Mouse (Mus musculus): ENCODE results near the gene Nkrf. TPM values are rescaled to one million over a fixed set of nuclear protein-coding genes. Genes with fewer than 3 reads are reported as not detected.

The Nkrf gene
- 2.6 and 2.7 TPM in 2 replicates for polyA plus RNA-seq (2014; fragmentation: Nextera tagmentation; extraction: Ambion mirVana)

GRCm38 (mm10) chrX:36902321-36903114 lies at the start of gene Nkrf:
TSS of gene Nkrf (minus strand) at chrX:36902899.
- no peaks in the 10 kb centered on the region for H3K9me3 ChIP-seq (ENCODE audit: control insufficient read depth, low read length)
- peak; percentile 16 for DNase-seq (ENCODE audit: low spot score)
- peak within 1 kb of the TSS; percentile 73 for H3K9ac ChIP-seq (ENCODE audit: low read depth, low read length)
- 22% methylated on average over 23 of the region's 47 CpGs for WGBS
- peak; percentile 75 for ATAC-seq (ENCODE audit: low read depth)
- H3K36me3 ChIP-seq (ENCODE audit: control insufficient read depth, insufficient read depth, low read length), result no peaks in the 10 kb centered on the region
- peak within 1 kb of the TSS; percentile 67 for H3K4me2 ChIP-seq (ENCODE audit: low read depth, low read length)
- no peaks in the 10 kb centered on the region for H3K27me3 ChIP-seq (replicated peaks; ENCODE audit: control insufficient read depth, insufficient read depth, low read length)
- H3K4me3 ChIP-seq (ENCODE audit: low read depth, low read length), result peak within 1 kb of the TSS; percentile 51
- no peaks in the 10 kb centered on the region for H3K4me1 ChIP-seq (ENCODE audit: control insufficient read depth, insufficient read depth, low read length)
- peak within 1 kb of the TSS; percentile 70 for H3K27ac ChIP-seq (replicated peaks; ENCODE audit: low read depth, low read length)

DNA sequence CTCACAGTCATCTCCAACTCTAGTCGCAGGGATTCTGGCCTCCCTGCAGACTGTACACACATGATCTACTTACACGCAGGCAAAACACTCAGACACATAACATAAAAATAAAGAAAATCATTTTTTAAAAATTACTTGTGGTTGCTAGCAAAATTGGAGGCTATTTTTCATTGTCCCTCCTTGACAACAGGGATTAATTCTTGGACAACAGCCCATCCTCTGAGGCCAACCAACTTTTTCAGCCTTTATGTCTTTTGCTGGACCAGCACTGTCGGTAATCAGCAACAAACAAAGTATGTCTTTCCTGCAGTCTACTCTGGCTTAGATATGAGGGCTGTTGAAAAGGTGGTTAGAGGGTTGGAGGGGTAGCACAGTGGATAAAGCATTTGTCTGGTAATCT lies 38.4 kb upstream of the Nkrf start:
- no peaks in the 10 kb centered on the region for H3K4me1 ChIP-seq (ENCODE audit: control insufficient read depth, insufficient read depth, low read length)
- H3K9me3 ChIP-seq (ENCODE audit: control insufficient read depth, low read length), result no peaks in the 10 kb centered on the region
- H3K4me3 ChIP-seq (ENCODE audit: low read depth, low read length), result no peak overlapping the region
- H3K27me3 ChIP-seq (replicated peaks; ENCODE audit: control insufficient read depth, insufficient read depth, low read length), result no peaks in the 10 kb centered on the region
- peaks cover 8% of the 10 kb centered on the region; the same call in 1 of the 2 replicates for H3K36me3 ChIP-seq (ENCODE audit: control insufficient read depth, insufficient read depth, low read length)
- H3K4me2 ChIP-seq (ENCODE audit: low read depth, low read length), result no peak overlapping the region
- no peak overlapping the region for H3K9ac ChIP-seq (ENCODE audit: low read depth, low read length)
- ATAC-seq (ENCODE audit: low read depth) (no peak), DNase-seq (ENCODE audit: low spot score) (no peak)
- no peak overlapping the region for H3K27ac ChIP-seq (replicated peaks; ENCODE audit: low read depth, low read length)
- WGBS, result 66% methylated on average over 3 of the region's 3 CpGs

DNA sequence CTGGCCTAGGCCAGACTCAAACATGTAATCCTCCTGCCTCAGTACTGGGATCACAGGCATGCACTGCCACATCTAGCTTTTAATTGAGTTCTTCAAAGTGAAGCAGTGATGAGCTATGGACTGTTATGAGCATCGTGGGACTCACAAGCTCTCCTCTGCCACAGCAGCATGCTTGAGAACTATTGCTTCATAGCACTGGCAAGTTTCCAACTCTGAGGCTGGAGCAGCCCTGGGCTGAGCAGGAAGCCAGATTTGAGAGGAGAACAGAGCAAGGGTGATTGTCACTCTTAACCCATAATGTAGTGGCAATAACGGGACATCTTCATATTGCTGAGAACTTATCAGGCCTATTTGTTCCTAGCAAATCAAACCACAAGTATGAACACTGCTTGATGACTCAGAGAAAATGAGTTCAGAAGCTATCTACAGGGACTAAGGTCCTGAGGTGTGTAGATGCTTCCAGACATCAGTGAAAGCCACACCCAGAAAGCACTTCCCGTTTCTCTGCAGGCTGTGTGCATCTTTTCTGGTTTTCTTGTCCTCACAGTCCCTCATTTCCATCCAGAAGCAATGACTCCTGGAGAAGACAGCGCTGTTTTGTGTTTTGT lies 37.2 kb upstream of the Nkrf start:
- peaks cover 8% of the 10 kb centered on the region; the same call in 1 of the 2 replicates for H3K36me3 ChIP-seq (ENCODE audit: control insufficient read depth, insufficient read depth, low read length)

DNA sequence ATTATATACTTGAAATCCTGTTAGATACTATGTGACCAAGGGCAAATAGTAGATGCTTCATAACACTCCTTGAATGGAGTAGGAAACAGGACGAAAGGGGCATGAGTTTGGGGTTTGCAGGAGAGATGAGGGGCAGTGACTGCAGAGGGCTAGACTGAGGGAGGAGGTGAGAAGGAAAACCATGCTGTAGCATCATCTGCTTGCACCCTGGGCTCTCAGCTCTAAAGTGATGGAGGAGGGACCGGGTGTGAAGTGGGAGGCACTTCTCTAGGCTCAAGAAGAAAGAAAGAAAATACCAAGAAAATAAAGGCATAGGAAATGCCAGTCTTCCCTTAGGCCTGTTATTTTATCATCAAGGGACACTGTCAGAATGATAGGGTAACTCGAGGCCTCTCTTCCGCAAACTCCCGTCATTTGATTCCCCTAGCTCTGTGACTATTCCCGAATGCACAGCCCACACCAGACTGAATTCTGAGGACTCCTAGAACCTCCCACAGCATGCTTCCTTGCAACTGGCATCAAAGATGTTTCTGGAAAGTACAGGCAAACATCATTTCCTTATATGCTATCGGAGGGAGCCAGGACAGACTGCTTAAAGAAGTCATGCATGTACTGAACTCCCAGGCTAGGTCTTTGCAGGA lies 32.7 kb upstream of the Nkrf start:
- no peak overlapping the region for H3K4me2 ChIP-seq (ENCODE audit: low read depth, low read length)
- H3K27me3 ChIP-seq (replicated peaks; ENCODE audit: control insufficient read depth, insufficient read depth, low read length), result no peaks in the 10 kb centered on the region
- 59% methylated on average over 7 of the region's 7 CpGs for WGBS
- no peaks in the 10 kb centered on the region for H3K4me1 ChIP-seq (ENCODE audit: control insufficient read depth, insufficient read depth, low read length)
- no peak overlapping the region for H3K9ac ChIP-seq (ENCODE audit: low read depth, low read length)
- H3K27ac ChIP-seq (replicated peaks; ENCODE audit: low read depth, low read length), result no peak overlapping the region
- ATAC-seq (ENCODE audit: low read depth), result no peak
- no peak overlapping the region for H3K4me3 ChIP-seq (ENCODE audit: low read depth, low read length)
- DNase-seq (ENCODE audit: low spot score), result no peak
- no peaks in the 10 kb centered on the region for H3K9me3 ChIP-seq (ENCODE audit: control insufficient read depth, low read length)
- H3K36me3 ChIP-seq (ENCODE audit: control insufficient read depth, insufficient read depth, low read length), result no peaks in the 10 kb centered on the region

More for the DNA sequence above, 37.2 kb upstream of the Nkrf start:
- no peak for ATAC-seq (ENCODE audit: low read depth)
- Histone ChIP-seq H3K9me3 (ENCODE audit: control insufficient read depth, low read length) (no peaks in the 10 kb centered on the region), H3K9ac (ENCODE audit: low read depth, low read length) (no peak overlapping the region), H3K4me3 (ENCODE audit: low read depth, low read length) (no peak overlapping the region), H3K4me1 (ENCODE audit: control insufficient read depth, insufficient read depth, low read length) (no peaks in the 10 kb centered on the region), H3K27ac (replicated peaks; ENCODE audit: low read depth, low read length) (no peak overlapping the region), H3K4me2 (ENCODE audit: low read depth, low read length) (no peak overlapping the region), H3K27me3 (replicated peaks; ENCODE audit: control insufficient read depth, insufficient read depth, low read length) (no peaks in the 10 kb centered on the region)
- DNase-seq (ENCODE audit: low spot score), result peak; percentile 61
- WGBS, result 76% methylated on average over 4 of the region's 4 CpGs

DNA sequence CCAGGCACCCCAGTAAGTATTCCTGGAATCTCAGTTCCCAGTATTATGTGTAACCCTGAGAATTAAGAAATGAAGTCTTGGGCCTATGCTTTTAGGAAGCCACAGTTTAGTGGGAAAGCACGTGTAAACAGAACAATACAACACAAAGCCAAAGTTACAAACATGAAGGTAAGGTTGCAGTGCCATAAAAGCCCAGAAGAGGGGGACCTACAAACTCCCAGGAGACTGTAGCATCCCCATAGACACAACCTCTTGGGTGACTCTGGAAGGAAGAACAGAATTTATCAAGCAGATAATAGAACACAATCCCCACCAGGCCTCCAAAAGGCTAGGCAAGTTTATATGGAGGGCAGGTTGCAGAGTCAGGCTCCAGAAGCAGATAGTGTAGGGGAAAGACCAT lies 27.9 kb upstream of the Nkrf start:
- no peaks in the 10 kb centered on the region for H3K36me3 ChIP-seq (ENCODE audit: control insufficient read depth, insufficient read depth, low read length)
- no peaks in the 10 kb centered on the region for H3K4me1 ChIP-seq (ENCODE audit: control insufficient read depth, insufficient read depth, low read length)
- H3K9ac ChIP-seq (ENCODE audit: low read depth, low read length), result no peak overlapping the region
- no peaks in the 10 kb centered on the region for H3K9me3 ChIP-seq (ENCODE audit: control insufficient read depth, low read length)
- 43% methylated on average over 1 of the region's 1 CpGs for WGBS
- DNase-seq (ENCODE audit: low spot score) (no peak), ATAC-seq (ENCODE audit: low read depth) (no peak)
- no peaks in the 10 kb centered on the region for H3K27me3 ChIP-seq (replicated peaks; ENCODE audit: control insufficient read depth, insufficient read depth, low read length)
- no peak overlapping the region for H3K27ac ChIP-seq (replicated peaks; ENCODE audit: low read depth, low read length)
- H3K4me3 ChIP-seq (ENCODE audit: low read depth, low read length), result no peak overlapping the region
- no peak overlapping the region for H3K4me2 ChIP-seq (ENCODE audit: low read depth, low read length)

- Histone ChIP-seq H3K36me3 (ENCODE audit: control insufficient read depth, insufficient read depth, low read length) (0 out of 2 replicates have a peak, but pooled peaks cover 4% of the 10 kb centered on the region), H3K4me1 (ENCODE audit: control insufficient read depth, insufficient read depth, low read length) (no peaks in the 10 kb centered on the region), H3K4me3 (ENCODE audit: low read depth, low read length) (no peak overlapping the region), H3K4me2 (ENCODE audit: low read depth, low read length) (no peak overlapping the region), H3K9me3 (ENCODE audit: control insufficient read depth, low read length) (no peaks in the 10 kb centered on the region), H3K9ac (ENCODE audit: low read depth, low read length) (no peak overlapping the region), H3K27me3 (replicated peaks; ENCODE audit: control insufficient read depth, insufficient read depth, low read length) (no peaks in the 10 kb centered on the region), H3K27ac (replicated peaks; ENCODE audit: low read depth, low read length) (no peak overlapping the region)
- ATAC-seq (ENCODE audit: low read depth), result no peak
- no peak for DNase-seq (ENCODE audit: low spot score)
- WGBS, result 70% methylated on average over 4 of the region's 4 CpGs
Measured at GRCm38 (mm10) chrX:36929694-36930093, 27.0 kb upstream of the Nkrf start.

DNA sequence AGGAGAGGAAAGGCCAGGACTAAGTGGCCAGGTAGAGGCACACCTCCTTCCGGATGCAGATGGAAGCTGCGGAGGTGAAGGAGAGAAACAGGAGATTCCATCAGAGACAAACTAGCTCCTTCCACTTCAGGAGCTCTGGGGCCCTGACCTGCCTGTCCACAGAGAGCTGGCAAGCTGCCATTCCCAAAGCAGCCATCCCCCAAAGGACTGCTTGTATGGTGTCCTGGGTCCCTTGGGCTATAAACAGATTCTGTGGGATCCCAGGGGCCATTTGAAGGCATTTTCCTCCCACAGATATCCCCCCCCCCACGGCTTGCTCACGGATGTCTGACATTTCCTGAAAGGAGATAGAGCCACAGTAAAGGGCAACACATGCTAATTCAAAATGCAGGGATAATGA lies 26.1 kb upstream of the Nkrf start:
- 0 out of 2 replicates have a peak, but pooled peaks cover 4% of the 10 kb centered on the region for H3K36me3 ChIP-seq (ENCODE audit: control insufficient read depth, insufficient read depth, low read length)
- WGBS, result 86% methylated on average over 4 of the region's 4 CpGs
- no peak overlapping the region for H3K9ac ChIP-seq (ENCODE audit: low read depth, low read length)
- DNase-seq (ENCODE audit: low spot score) (no peak), ATAC-seq (ENCODE audit: low read depth) (no peak)
- H3K27ac ChIP-seq (replicated peaks; ENCODE audit: low read depth, low read length), result no peak overlapping the region
- no peak overlapping the region for H3K4me3 ChIP-seq (ENCODE audit: low read depth, low read length)
- H3K4me2 ChIP-seq (ENCODE audit: low read depth, low read length), result no peak overlapping the region
- no peaks in the 10 kb centered on the region for H3K4me1 ChIP-seq (ENCODE audit: control insufficient read depth, insufficient read depth, low read length)
- H3K9me3 ChIP-seq (ENCODE audit: control insufficient read depth, low read length), result no peaks in the 10 kb centered on the region
- no peaks in the 10 kb centered on the region for H3K27me3 ChIP-seq (replicated peaks; ENCODE audit: control insufficient read depth, insufficient read depth, low read length)

- ATAC-seq (ENCODE audit: low read depth), result no peak
- H3K27me3 ChIP-seq (replicated peaks; ENCODE audit: control insufficient read depth, insufficient read depth, low read length), result no peaks in the 10 kb centered on the region
Measured at GRCm38 (mm10) chrX:36921346-36921745, 18.6 kb upstream of the Nkrf start.

More at GRCm38 (mm10) chrX:36921346-36921745, 18.6 kb upstream of the Nkrf start:
- Histone ChIP-seq H3K36me3 (ENCODE audit: control insufficient read depth, insufficient read depth, low read length) (0 out of 2 replicates have a peak, but pooled peaks cover 4% of the 10 kb centered on the region), H3K4me2 (ENCODE audit: low read depth, low read length) (no peak overlapping the region), H3K4me1 (ENCODE audit: control insufficient read depth, insufficient read depth, low read length) (no peaks in the 10 kb centered on the region), H3K27ac (replicated peaks; ENCODE audit: low read depth, low read length) (no peak overlapping the region), H3K9me3 (ENCODE audit: control insufficient read depth, low read length) (no peaks in the 10 kb centered on the region), H3K9ac (ENCODE audit: low read depth, low read length) (no peak overlapping the region), H3K4me3 (ENCODE audit: low read depth, low read length) (no peak overlapping the region)
- DNase-seq (ENCODE audit: low spot score), result no peak
- WGBS, result 84% methylated on average over 4 of the region's 4 CpGs

Data from embryonic facial prominence, embryonic 14.5 days (tissue).